Mouse (Mus musculus) left cerebral cortex, adult 8-10 months (tissue): ENCODE measurements around the gene Olfr970. TPM values are rescaled to one million over a fixed set of nuclear protein-coding genes. Genes with fewer than 3 reads are reported as not detected.
"Not testable (repeated sequence)": the region's sequence is repeated elsewhere in the genome, so short reads cannot be mapped to it uniquely, and the experiment has no call there.

Experiments used
- DNase-seq, 2 experiments: peaks; one replicate each; pipeline ENCODE4 v3.0.0; 2022; ENCODE audit warnings: low spot score in 2 of 2
- total RNA-seq, 4 experiments: library from RNA; stranded (reverse); gene quantifications; 2 replicates each; pipeline ENCODE4 v1.2.4; 2022

Gene Olfr970
- total RNA-seq: not detected

DNA sequence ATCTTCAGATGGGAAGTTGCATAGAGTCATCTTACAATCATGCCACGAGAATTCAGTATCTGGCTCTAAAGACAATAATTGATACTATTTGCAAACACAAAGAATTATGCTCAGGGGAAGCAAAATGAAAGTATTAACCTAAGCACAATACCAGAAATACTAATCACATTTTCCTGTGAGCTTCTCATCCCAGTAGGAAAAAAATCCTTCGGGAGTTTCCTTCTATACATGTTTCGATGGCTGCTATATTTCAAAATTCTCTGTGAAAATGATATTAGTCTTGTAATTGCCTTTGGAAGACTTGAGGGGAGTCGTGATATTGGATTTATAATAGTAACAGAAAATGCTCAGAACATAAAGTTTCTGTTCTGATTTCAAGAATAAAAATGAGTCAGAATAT, at the start of gene Olfr970:
Gene Olfr970 (plus strand): TSS at position 301 of the 400 bp plus-strand sequence.
- no peak for DNase-seq

DNA sequence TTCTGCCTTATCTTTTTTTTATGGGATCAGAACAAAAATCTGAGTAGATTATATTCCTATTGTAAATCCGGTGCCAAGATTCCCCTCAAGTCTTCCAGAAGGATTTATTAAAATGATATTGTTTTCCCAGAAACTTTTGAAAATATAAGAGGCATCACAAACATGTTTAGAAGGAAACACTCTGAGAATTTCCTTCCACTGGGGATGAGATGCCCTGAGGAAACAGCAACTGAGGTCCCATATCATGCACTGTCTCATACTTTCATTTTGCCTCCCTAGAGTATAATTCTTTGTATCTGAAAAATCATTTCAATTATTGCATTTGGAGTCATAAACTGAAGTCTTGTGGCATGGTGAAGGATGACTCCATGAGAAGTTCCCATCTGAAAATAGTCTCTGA, 25.5 kb upstream of the Olfr970 start, which contains the start of gene Olfr968:
Gene Olfr968 (minus strand): TSS at position 101 of the 400 bp plus-strand sequence.
- no peak for DNase-seq

DNA sequence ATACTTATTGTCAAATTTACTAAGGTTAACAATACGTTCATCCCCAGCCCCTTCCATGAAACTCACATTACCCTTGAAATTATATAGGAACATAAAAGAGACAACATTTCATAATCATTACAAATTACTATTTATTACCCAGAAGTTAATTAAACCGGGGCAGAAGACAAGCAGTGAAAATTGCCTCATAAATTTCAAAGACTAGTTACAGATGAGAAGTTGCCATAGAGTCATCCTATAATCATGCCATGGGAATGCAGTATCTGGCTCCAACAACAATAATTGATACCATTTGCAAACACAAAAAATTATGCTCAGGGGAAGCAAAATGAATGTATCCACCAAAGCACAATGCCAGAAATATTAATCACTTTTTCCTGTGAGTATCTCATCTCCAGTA, 18.1 kb upstream of the Olfr970 start, which contains the start of gene Olfr969:
Gene Olfr969 (plus strand): TSS at position 388 of the 400 bp plus-strand sequence.
- DNase-seq: no peak

DNA sequence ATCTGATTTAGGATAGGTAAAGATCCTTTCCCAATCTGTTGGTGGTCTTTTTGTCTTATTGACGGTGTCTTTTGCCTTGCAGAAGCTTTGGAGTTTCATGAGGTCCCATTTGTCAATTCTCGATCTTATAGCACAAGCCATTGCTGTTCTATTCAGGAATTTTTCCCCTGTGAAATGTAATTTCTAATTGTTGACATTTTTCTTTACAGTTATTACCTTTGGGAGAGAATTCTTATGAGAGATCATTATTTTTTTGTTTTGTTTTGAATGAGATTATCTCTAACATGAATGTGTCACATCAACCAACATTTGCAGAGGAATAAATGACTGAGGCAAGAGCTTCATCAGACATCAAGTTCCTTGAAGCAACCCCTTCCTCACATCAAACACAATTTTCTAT, 27.9 kb downstream of the Olfr970 start, which contains the start of gene Olfr971:
Gene Olfr971 (plus strand): TSS at position 301 of the 400 bp plus-strand sequence.
- not testable (repeated sequence) for DNase-seq

DNA sequence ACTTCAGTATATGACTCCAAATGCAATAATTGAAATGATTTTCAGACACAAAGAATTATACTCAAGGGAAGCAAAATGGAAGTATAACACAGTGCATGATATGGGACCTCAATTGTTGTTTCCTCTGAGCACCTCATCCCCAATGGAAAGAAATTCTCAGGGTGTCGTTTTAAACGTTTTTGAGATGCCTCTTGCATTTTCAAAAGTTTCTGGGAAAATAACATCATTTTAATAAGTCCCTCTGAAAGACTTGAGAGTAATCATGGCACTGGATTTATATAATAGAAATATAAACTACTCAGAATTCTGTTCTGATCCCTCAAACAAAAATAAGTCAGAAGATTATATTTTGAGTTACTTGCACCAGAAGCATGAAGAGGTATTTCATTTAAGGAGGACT, 57.5 kb downstream of the Olfr970 start, which contains the start of gene Olfr972:
Gene Olfr972 (plus strand): TSS at position 301 of the 400 bp plus-strand sequence.
- DNase-seq: no peak

Other genes with a start within 250 kb of the Olfr970 start
- not detected for gene Olfr959, start 233.3 kb upstream of the Olfr970 start, total RNA-seq
- gene AW551984, start 204.5 kb upstream of the Olfr970 start, total RNA-seq: 1 to 10 TPM; 2.6 to 9.4 (median 6.5) TPM
- not detected for gene Olfr148, start 198.2 kb upstream of the Olfr970 start, total RNA-seq
- not detected for gene Olfr960, start 187.5 kb upstream of the Olfr970 start, total RNA-seq
- gene Olfr961, start 163.8 kb upstream of the Olfr970 start, total RNA-seq: not detected
- not detected for gene Olfr963, start 141.7 kb upstream of the Olfr970 start, total RNA-seq
- not detected for gene Olfr149, start 101.7 kb upstream of the Olfr970 start, total RNA-seq
- gene Olfr965, start 97.5 kb upstream of the Olfr970 start, total RNA-seq: not detected
- gene Olfr150, start 77.9 kb upstream of the Olfr970 start, total RNA-seq: not detected
- gene Olfr967, start 62.6 kb upstream of the Olfr970 start, total RNA-seq: under 1 TPM in 1 of 4 experiments, not detected in 3; 0.30 TPM
- gene Olfr968, start 25.6 kb upstream of the Olfr970 start, total RNA-seq: not detected
- not detected for gene Olfr969, start 17.9 kb upstream of the Olfr970 start, total RNA-seq
- gene Olfr971, start 28.0 kb downstream of the Olfr970 start, total RNA-seq: not detected
- gene Olfr972, start 57.6 kb downstream of the Olfr970 start, total RNA-seq: not detected
- gene Olfr229, start 98.5 kb downstream of the Olfr970 start, total RNA-seq: not detected
- gene Olfr974, start 128.6 kb downstream of the Olfr970 start, total RNA-seq: not detected
- not detected for gene Olfr975, start 143.2 kb downstream of the Olfr970 start, total RNA-seq
- gene Olfr976, start 152.3 kb downstream of the Olfr970 start, total RNA-seq: not detected
- not detected for gene Olfr978, start 183.3 kb downstream of the Olfr970 start, total RNA-seq
- gene Olfr979, start 194.6 kb downstream of the Olfr970 start, total RNA-seq: not detected
- not detected for gene Olfr980, start 200.7 kb downstream of the Olfr970 start, total RNA-seq
- gene Olfr981, start 212.6 kb downstream of the Olfr970 start, total RNA-seq: not detected